In genomic region chr5:147448526-147448925, GRCm38 (mm10) we compare ENCODE assay signal across 11 mouse cellular contexts. TPM values are rescaled to one million over a fixed set of nuclear protein-coding genes. Genes with fewer than 3 reads are reported as not detected.
DNase-seq lines count a peak whose midpoint lies in the region; ATAC-seq and TF ChIP-seq lines count a peak whose summit lies in the region.
"Had no signal": no experiment of that assay in that cellular context is flagged by ENCODE, and none has a peak within 500 bp of the region (broad histone marks: within the 10 kb centered on the region; RNA-seq: fewer than 3 reads in every experiment).

No protein-coding gene starts in this region.

- 26% methylated on average over 4 of the region's 4 CpGs for WGBS in forebrain, embryonic 14.5 days
- WGBS in forebrain, embryonic 11.5 days, result 50% methylated on average over 4 of the region's 4 CpGs
- WGBS in limb, embryonic 12.5 days, result 46% methylated on average over 4 of the region's 4 CpGs
- 40% methylated on average over 4 of the region's 4 CpGs for WGBS in limb, embryonic 10.5 days
- WGBS in kidney, postnatal 0 days, result 33% methylated on average over 4 of the region's 4 CpGs

- peak; percentile 64 for DNase-seq in forebrain, embryonic 14.5 days (ENCODE audit: low spot score)
- no peak for DNase-seq in forebrain, embryonic 11.5 days (ENCODE audit: low spot score)
- no peak for DNase-seq in limb, embryonic 10.5 days (ENCODE audit: low spot score)
- DNase-seq in kidney, postnatal 0 days (ENCODE audit: low spot score), result peak; percentile 56
- DNase-seq in thymus, postnatal 25 days, result peak; percentile 31
- DNase-seq in left cerebral cortex, postnatal 14 days (ENCODE audit: low spot score in 2 of 2), result no peak
- DNase-seq in gastrocnemius, postnatal 25 days, result no peak
- DNase-seq: lung, adult 2 months had no signal

- H3K4me1 ChIP-seq in forebrain, embryonic 14.5 days (ENCODE audit: control insufficient read depth, insufficient read depth, low read length), result peaks cover 7% of the 10 kb centered on the region; the same call in 1 of the 2 replicates
- no peaks in the 10 kb centered on the region for H3K4me1 ChIP-seq in forebrain, embryonic 11.5 days (replicated peaks; ENCODE audit: control insufficient read depth, insufficient read depth, low read length)
- peaks cover 21% of the 10 kb centered on the region for H3K4me1 ChIP-seq in limb, embryonic 12.5 days (replicated peaks)
- H3K4me1 ChIP-seq in limb, embryonic 10.5 days, result 0 out of 2 replicates have a peak, but pooled peaks cover 7% of the 10 kb centered on the region
- H3K4me1 ChIP-seq in kidney, postnatal 0 days (replicated peaks; ENCODE audit: insufficient read depth, low read length), result peaks cover 21% of the 10 kb centered on the region

- no peak for TF ChIP-seq CTCF in kidney, postnatal 0 days (IDR thresholded peaks at IDR 0.05; ENCODE audit: low read depth)

- H3K27ac ChIP-seq in forebrain, embryonic 14.5 days (ENCODE audit: low read depth, low read length), result no peak overlapping the region
- H3K27ac ChIP-seq in forebrain, embryonic 11.5 days (ENCODE audit: low read depth, low read length), result no peak overlapping the region
- H3K27ac ChIP-seq in limb, embryonic 12.5 days, result peak overlapping the region; percentile 31; the same call in 1 of the 2 replicates
- no peak overlapping the region for H3K27ac ChIP-seq in limb, embryonic 10.5 days
- peak overlapping the region; percentile 54 for H3K27ac ChIP-seq in kidney, postnatal 0 days
- H3K27ac ChIP-seq: midbrain, embryonic 10.5 days had no signal

- 0 out of 2 replicates have a peak, but pooled peaks cover 3% of the 10 kb centered on the region for H3K36me3 ChIP-seq in forebrain, embryonic 14.5 days (ENCODE audit: control insufficient read depth, insufficient read depth, low read length)
- no peaks in the 10 kb centered on the region; the same call in 1 of the 2 replicates for H3K36me3 ChIP-seq in forebrain, embryonic 11.5 days (ENCODE audit: control insufficient read depth, insufficient read depth, low read length)
- peaks cover 16% of the 10 kb centered on the region; the same call in 1 of the 2 replicates for H3K36me3 ChIP-seq in limb, embryonic 12.5 days
- H3K36me3 ChIP-seq in limb, embryonic 10.5 days, result peaks cover 25% of the 10 kb centered on the region
- H3K36me3 ChIP-seq in kidney, postnatal 0 days (ENCODE audit: insufficient read depth, low read length), result 0 out of 2 replicates have a peak, but pooled peaks cover 7% of the 10 kb centered on the region

- no peak overlapping the region for H3K4me3 ChIP-seq in forebrain, embryonic 14.5 days (ENCODE audit: low read depth, low read length)
- no peak overlapping the region for H3K4me3 ChIP-seq in forebrain, embryonic 11.5 days (ENCODE audit: low read depth, low read length)
- no peak overlapping the region for H3K4me3 ChIP-seq in limb, embryonic 12.5 days (replicated peaks)
- H3K4me3 ChIP-seq in limb, embryonic 10.5 days, result no peak overlapping the region
- no peak overlapping the region for H3K4me3 ChIP-seq in kidney, postnatal 0 days (replicated peaks; ENCODE audit: low read depth, low read length)
- H3K4me3 ChIP-seq: midbrain, embryonic 10.5 days had no signal

- H3K9me3 ChIP-seq in forebrain, embryonic 14.5 days (replicated peaks; ENCODE audit: control insufficient read depth, low read length), result no peaks in the 10 kb centered on the region
- no peaks in the 10 kb centered on the region for H3K9me3 ChIP-seq in forebrain, embryonic 11.5 days (ENCODE audit: control insufficient read depth, low read length)
- no peaks in the 10 kb centered on the region for H3K9me3 ChIP-seq in limb, embryonic 12.5 days
- H3K9me3 ChIP-seq in limb, embryonic 10.5 days (replicated peaks), result no peaks in the 10 kb centered on the region
- H3K9me3 ChIP-seq in kidney, postnatal 0 days (replicated peaks; ENCODE audit: low read length), result no peaks in the 10 kb centered on the region
- H3K9me3 ChIP-seq: midbrain, embryonic 10.5 days had no signal

- H3K9ac ChIP-seq in forebrain, embryonic 14.5 days (ENCODE audit: low read length), result no peak overlapping the region
- no peak overlapping the region for H3K9ac ChIP-seq in forebrain, embryonic 11.5 days (ENCODE audit: low read length)
- no peak overlapping the region for H3K9ac ChIP-seq in limb, embryonic 12.5 days (replicated peaks)
- H3K9ac ChIP-seq in kidney, postnatal 0 days (ENCODE audit: low read depth, low read length), result no peak overlapping the region

- intact Hi-C loops in left cerebral cortex, postnatal 14 days (cut with DNase I), result no loop called here

- peak; percentile 61; the same call in 1 of the 2 replicates for ATAC-seq in forebrain, embryonic 14.5 days
- no peak for ATAC-seq in forebrain, embryonic 11.5 days (replicated peaks; ENCODE audit: low FRiP score)
- no peak for ATAC-seq in limb, embryonic 12.5 days (ENCODE audit: insufficient number of reproducible peaks, insufficient read depth, low FRiP score, low TSS enrichment, low read depth)
- peak; percentile 54; the same call in 1 of the 2 replicates for ATAC-seq in kidney, postnatal 0 days (replicated peaks; ENCODE audit: low FRiP score, low read depth)

- H3K27me3 ChIP-seq in forebrain, embryonic 14.5 days (replicated peaks; ENCODE audit: control insufficient read depth, insufficient read depth, low read length), result no peaks in the 10 kb centered on the region
- H3K27me3 ChIP-seq in forebrain, embryonic 11.5 days (ENCODE audit: control insufficient read depth, insufficient read depth, low read length), result no peaks in the 10 kb centered on the region
- no peaks in the 10 kb centered on the region for H3K27me3 ChIP-seq in limb, embryonic 12.5 days
- H3K27me3 ChIP-seq in limb, embryonic 10.5 days (ENCODE audit: low read depth, poor library complexity, severe bottlenecking), result no peaks in the 10 kb centered on the region
- no peaks in the 10 kb centered on the region for H3K27me3 ChIP-seq in kidney, postnatal 0 days (ENCODE audit: insufficient read depth, low read length)

- no peak overlapping the region for H3K4me2 ChIP-seq in forebrain, embryonic 14.5 days (ENCODE audit: low read length)
- H3K4me2 ChIP-seq in forebrain, embryonic 11.5 days (ENCODE audit: low read depth, low read length, severe bottlenecking), result no peak overlapping the region
- H3K4me2 ChIP-seq in limb, embryonic 12.5 days, result no peak overlapping the region
- H3K4me2 ChIP-seq in kidney, postnatal 0 days (ENCODE audit: low read length), result no peak overlapping the region

RNA-seq across cellular contexts. Expression of gene Pan3, which starts 18.6 kb away (rescaled TPM):
- 39.7 and 52.6 TPM in 2 replicates for polyA plus RNA-seq in forebrain, embryonic 14.5 days (2014; fragmentation: Nextera tagmentation; extraction: Ambion mirVana)
- 57.9 and 59.3 TPM in 2 replicates for polyA plus RNA-seq in forebrain, embryonic 11.5 days (2014; fragmentation: Nextera tagmentation; extraction: Ambion mirVana)
- 55.5 and 56.7 TPM in 2 replicates for polyA plus RNA-seq in limb, embryonic 12.5 days (2016; fragmentation: Nextera tagmentation; extraction: Ambion mirVana)
- 46.9 and 47.8 TPM in 2 replicates for polyA plus RNA-seq in limb, embryonic 10.5 days (2016; fragmentation: Nextera tagmentation; extraction: Ambion mirVana)
- 62.5 and 69.9 TPM in 2 replicates for polyA plus RNA-seq in kidney, postnatal 0 days (2015; fragmentation: Nextera tagmentation; extraction: Ambion mirVana)
- total RNA-seq in left cerebral cortex, postnatal 14 days (2021), result 10 to 100 TPM; 74.0 to 85.7 TPM
- 10 to 100 TPM; 17.4 to 26.1 TPM for total RNA-seq in gastrocnemius, postnatal 25 days (2021)

RNA-seq across cellular contexts. Expression of gene Flt3, which starts 48.2 kb away (rescaled TPM):
- 0.04 and 0.25 TPM in 2 replicates for polyA plus RNA-seq in forebrain, embryonic 14.5 days (2014; fragmentation: Nextera tagmentation; extraction: Ambion mirVana)
- polyA plus RNA-seq in forebrain, embryonic 11.5 days (2014; fragmentation: Nextera tagmentation; extraction: Ambion mirVana), result 0.08 TPM in 1 of 2 replicates, not detected in the other
- 0.05 and 0.20 TPM in 2 replicates for polyA plus RNA-seq in limb, embryonic 12.5 days (2016; fragmentation: Nextera tagmentation; extraction: Ambion mirVana)
- polyA plus RNA-seq in limb, embryonic 10.5 days (2016; fragmentation: Nextera tagmentation; extraction: Ambion mirVana), result 0.05 TPM in 1 of 2 replicates, not detected in the other
- 0.06 and 0.08 TPM in 2 replicates for polyA plus RNA-seq in kidney, postnatal 0 days (2015; fragmentation: Nextera tagmentation; extraction: Ambion mirVana)
- 1 to 10 TPM; 3.7 to 4.4 TPM for total RNA-seq in left cerebral cortex, postnatal 14 days (2021)
- total RNA-seq in gastrocnemius, postnatal 25 days (2021), result not detected
- total RNA-seq: gastrocnemius, adult 8-10 months had no signal

Comparison
In these comparisons a context has a peak if more than half of its experiments do, and no peak if none do; other contexts are left out.
1. ATAC-seq: peak in forebrain, embryonic 14.5 days (single experiment) and kidney, postnatal 0 days (single experiment); none in forebrain, embryonic 11.5 days (single experiment) and limb, embryonic 12.5 days (single experiment).
2. DNase-seq: peak in forebrain, embryonic 14.5 days (single experiment), kidney, postnatal 0 days (single experiment) and thymus, postnatal 25 days (single experiment); none in forebrain, embryonic 11.5 days (single experiment), limb, embryonic 10.5 days (single experiment), left cerebral cortex, postnatal 14 days (0 of 2) and gastrocnemius, postnatal 25 days (single experiment).
3. H3K27ac ChIP-seq: peak in limb, embryonic 12.5 days (single experiment) and kidney, postnatal 0 days (single experiment); none in forebrain, embryonic 14.5 days (single experiment), forebrain, embryonic 11.5 days (single experiment) and limb, embryonic 10.5 days (single experiment).